Mouse (Mus musculus) mesoderm, embryonic 11.5 days (tissue): ENCODE measurements around the gene Cdc42ep4.
A peak's percentile ranks its signal among the peaks of the same experiment; 100 is the strongest.

Experiments used
- DNase-seq: peaks from one replicate; pipeline ENCODE4 v3.0.0-alpha.2; 2012; ENCODE audit warnings: low read depth, low spot score

Gene Cdc42ep4

GRCm38 (mm10) chr11:113777878-113778464 is 26.3 kb upstream of the Cdc42ep4 start:
- DNase-seq = no peak

- DNase-seq = no peak
These were observed 25.3 kb upstream of the Cdc42ep4 start for GRCm38 (mm10) chr11:113776851-113777511.

GRCm38 (mm10) chr11:113774773-113775172 is 23.1 kb upstream of the Cdc42ep4 start:
- DNase-seq = no peak

- no peak for DNase-seq
These were observed 21.5 kb upstream of the Cdc42ep4 start for GRCm38 (mm10) chr11:113773191-113773590.

- DNase-seq = no peak
These were observed 19.5 kb upstream of the Cdc42ep4 start for GRCm38 (mm10) chr11:113771187-113771586.

GRCm38 (mm10) chr11:113768356-113768755 is 16.7 kb upstream of the Cdc42ep4 start:
- no peak for DNase-seq

- DNase-seq = no peak
These were observed 15.6 kb upstream of the Cdc42ep4 start for GRCm38 (mm10) chr11:113767285-113767684.

- no peak for DNase-seq
These were observed 14.8 kb upstream of the Cdc42ep4 start for GRCm38 (mm10) chr11:113766284-113766985.

GRCm38 (mm10) chr11:113764132-113764849 is 12.6 kb upstream of the Cdc42ep4 start:
- no peak for DNase-seq

- DNase-seq = no peak
These were observed 11.8 kb upstream of the Cdc42ep4 start for GRCm38 (mm10) chr11:113763449-113763848.

GRCm38 (mm10) chr11:113762136-113762797 is 10.6 kb upstream of the Cdc42ep4 start:
- no peak for DNase-seq

- no peak for DNase-seq
These were observed 10.0 kb upstream of the Cdc42ep4 start for GRCm38 (mm10) chr11:113761646-113762045.

GRCm38 (mm10) chr11:113760476-113760875 is 8.8 kb upstream of the Cdc42ep4 start:
- DNase-seq = no peak

- no peak for DNase-seq
These were observed 7.2 kb upstream of the Cdc42ep4 start for GRCm38 (mm10) chr11:113758851-113759250.

- DNase-seq = no peak
These were observed 4.9 kb upstream of the Cdc42ep4 start for GRCm38 (mm10) chr11:113756578-113756977.

- no peak for DNase-seq
These were observed 4.2 kb upstream of the Cdc42ep4 start for GRCm38 (mm10) chr11:113755878-113756277.

GRCm38 (mm10) chr11:113754845-113755244 is 3.2 kb upstream of the Cdc42ep4 start:
- DNase-seq = no peak

GRCm38 (mm10) chr11:113752685-113753430 is 1.2 kb upstream of the Cdc42ep4 start:
- DNase-seq = no peak

- no peak for DNase-seq
These were observed 529 bp upstream of the Cdc42ep4 start for GRCm38 (mm10) chr11:113752158-113752661.

GRCm38 (mm10) chr11:113750571-113751483 is 854 bp downstream of the Cdc42ep4 start:
- DNase-seq = peak; percentile 85
